Mouse (Mus musculus) 3134 (cell line): ENCODE measurements around the gene Wdr77.
A peak's percentile ranks its signal among the peaks of the same experiment; 100 is the strongest.
"Not testable (repeated sequence)": the region's sequence is repeated elsewhere in the genome, so short reads cannot be mapped to it uniquely, and the experiment has no call there.

ENCODE experiments used
- DNase-seq: peaks from one replicate; pipeline ENCODE4 v3.0.0-alpha.2; 2011; ENCODE audit warnings: low spot score; ENCODE audit not compliant: insufficient read length; ENCODE audit errors: extremely low read depth

Gene Wdr77

DNA sequence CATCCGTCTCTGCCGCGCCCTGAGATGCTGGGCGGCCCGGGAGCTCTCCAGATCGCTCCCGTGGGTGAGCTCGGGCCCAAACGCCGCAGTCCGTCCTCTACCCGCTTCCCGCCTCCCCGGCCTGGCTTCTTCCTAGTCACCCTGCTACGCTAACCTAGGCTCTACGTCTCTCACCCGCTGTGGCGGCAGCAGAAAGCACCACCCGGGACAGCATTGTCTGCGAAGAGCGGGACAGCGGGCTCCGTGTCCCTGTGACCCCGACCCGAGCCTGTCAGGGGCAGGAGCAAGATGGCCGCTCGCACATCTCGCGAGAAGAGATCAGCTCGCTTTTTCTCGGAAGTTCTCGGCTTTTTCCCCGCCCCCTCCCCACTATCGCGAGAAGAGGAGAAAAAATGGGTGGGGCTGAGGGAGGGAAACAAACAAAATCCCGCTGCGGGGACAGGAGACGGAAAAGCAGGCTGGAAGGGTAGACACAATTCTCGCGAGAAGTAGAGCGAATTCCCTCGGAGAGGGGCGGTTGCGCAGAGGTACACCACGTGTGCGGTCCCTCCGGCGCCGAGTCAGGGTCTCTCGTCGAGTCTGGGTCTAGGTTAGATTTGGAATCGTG is at the start of gene Wdr77:
Gene Wdr77 (plus strand): TSS at position 396 of the 607 bp plus-strand sequence.
- peak; percentile 94 for DNase-seq

DNA sequence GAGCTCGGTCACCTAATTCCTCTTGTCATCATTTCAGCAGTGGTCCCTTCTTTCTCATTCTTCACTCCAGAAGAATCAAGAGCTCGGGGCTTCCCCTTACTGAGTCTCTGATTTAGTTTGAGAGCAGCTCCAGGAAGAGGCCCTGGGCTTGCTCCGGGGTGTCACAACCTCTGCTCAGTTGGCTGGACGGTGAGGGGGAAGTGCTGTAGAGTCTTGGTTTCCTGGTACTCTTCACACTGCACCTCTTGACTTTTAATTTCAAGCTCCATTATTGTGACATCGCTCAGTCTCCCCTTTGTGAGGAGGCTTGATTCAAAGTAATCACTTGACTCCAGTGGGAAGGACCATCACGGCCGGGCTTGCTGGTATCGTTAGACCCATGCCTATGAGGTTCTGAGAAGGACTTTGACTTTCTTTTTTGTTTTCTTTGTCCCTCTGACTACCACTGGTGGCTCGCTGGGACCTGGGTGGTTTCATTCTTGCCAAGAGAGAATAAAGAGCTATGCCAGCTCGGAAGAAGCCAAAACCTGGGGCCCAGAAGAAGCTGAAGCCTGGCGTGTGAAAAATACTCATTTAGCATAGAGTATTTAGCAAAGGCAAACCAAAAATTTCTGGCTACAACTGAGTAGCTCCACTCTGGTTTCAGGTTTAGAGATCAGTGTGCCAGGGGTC is 48.5 kb upstream of the Wdr77 start:
- no peak for DNase-seq

- no peak for DNase-seq
Measured at GRCm38 (mm10) chr3:105912097-105912880, 46.9 kb upstream of the Wdr77 start.

DNA sequence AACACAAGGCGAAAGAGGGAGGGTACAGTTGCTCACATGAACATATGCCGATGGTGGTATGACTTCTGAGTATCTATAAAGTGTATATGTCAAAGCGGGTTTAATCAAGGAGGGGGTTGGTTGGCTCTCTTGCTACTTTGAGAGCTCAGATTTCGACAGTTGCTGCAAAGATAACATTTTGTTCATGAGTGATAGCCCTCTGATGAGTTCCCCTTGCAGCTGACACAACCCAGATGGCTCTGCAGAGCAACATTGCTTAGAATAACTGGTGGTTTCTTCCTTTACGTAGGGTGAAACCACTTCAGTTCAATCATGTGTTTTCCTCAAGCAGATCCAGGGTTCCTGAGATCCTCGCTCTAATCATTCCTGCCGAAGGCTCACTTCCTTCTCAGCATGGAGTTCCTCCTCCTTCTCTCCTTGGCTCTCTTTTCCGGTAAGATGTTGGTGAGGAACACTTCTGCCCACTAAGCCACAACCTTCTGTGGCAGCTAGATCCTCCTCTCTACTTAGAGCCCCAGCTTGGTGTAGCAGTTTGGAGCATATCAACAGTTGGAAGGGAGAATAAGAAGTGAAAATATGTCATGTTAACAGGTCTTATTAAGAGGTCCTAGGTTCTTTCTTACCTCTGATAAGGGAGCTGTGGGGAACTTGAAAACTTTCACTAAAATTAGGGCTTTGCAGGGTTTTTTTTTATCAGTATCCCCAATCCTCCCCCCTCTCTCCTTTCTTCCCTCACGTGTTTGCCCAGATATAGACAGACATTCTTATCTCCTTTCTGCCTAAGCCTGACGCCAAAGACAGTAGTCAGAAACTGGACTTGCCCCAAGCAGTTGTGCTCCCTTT is 45.1 kb upstream of the Wdr77 start:
- no peak for DNase-seq

DNA sequence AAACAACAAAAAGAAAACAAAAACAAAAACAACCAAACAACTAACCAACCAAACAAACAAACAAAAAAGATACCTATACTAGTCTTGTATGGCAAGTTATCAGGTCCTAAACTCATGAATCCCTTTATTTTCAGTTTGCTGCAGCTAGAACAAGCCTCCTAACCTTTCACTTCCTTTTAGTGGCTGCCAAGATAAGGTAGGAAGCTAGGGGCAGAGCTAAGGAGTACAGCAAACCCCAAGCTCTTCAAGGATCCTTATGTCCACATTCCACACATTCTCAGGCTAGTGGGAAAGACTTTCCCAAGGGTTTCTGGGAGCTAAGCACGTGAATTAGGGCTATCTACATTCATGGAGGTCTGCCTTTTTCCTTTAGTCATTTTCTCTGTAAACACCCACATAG is 43.9 kb upstream of the Wdr77 start:
- no peak for DNase-seq

- DNase-seq = not testable (repeated sequence)
Measured at GRCm38 (mm10) chr3:105916455-105916854, 42.7 kb upstream of the Wdr77 start.

GRCm38 (mm10) chr3:105917656-105918354 is 41.4 kb upstream of the Wdr77 start:
- DNase-seq = no peak

DNA sequence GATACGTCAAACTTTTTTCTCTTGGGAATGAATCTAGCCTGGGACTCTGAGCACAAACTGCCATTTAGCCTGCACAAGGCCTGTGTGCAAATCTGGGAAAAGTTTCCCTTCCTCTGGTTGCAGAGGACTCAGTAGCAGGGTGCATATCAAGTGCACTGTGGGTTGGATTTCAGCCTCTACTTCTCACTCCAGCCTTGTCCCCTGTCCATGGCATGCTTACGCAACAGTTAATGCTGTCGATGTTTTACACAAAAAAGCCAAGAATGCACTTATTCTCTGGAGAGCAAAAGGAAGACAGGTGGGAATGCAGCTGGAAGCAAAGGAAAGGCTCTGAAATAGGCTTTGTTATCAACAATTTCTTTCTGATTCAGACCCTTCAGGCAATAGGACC is 40.8 kb upstream of the Wdr77 start:
- DNase-seq = no peak

- DNase-seq = not testable (repeated sequence)
Measured at GRCm38 (mm10) chr3:105920743-105921142, 38.4 kb upstream of the Wdr77 start.

GRCm38 (mm10) chr3:105921959-105922358 is 37.2 kb upstream of the Wdr77 start:
- DNase-seq = no peak

DNA sequence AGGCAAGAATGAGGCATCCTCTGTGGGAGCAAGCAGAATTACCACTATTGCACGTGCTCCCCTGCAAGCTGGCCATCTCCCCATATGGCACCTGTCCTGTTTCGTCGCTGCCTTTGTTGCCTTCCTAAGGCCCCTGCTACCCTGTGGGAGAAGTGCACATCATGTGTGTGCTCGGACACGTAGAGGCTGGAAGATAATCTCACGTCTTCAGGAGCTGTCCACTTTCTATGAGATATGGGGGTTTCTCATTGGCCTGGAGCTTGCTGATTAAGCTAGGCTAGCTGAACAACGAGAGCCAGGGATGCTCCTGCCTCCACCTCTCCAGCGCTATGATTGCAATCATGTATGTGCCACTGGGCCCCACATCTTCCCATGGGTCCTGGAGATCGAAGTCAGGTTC is 34.6 kb upstream of the Wdr77 start:
- no peak for DNase-seq

DNA sequence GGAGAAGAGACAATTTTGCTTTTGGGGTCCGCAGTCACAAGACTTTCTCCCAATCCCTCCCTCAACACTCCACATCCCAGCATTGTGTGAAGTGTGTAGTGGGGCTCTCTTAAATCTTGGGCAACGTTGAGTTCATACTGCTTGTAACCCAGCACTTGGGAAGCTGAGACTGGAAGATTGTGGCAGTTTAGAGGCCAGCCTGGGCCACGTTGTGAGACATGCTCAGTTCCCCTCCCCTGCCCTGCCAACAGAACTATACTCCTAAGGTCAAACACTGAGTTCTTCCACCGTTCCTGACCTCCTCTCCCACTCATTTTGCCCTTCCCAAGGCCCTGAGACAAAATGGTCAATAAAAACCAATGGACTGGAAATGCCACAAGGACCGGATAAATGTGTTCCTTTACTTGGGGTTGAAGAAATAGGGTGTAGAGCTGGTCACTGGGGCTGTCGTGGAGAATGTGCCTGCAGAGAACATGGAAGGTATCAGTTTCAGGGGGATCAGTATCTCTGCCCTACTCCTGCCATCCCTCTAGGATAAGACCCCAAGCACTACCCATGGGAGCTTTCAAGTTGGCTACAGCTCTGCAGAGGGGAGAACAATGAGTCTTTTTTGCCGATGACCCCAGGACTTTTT is 31.5 kb upstream of the Wdr77 start:
- no peak for DNase-seq

GRCm38 (mm10) chr3:105928195-105928569 is 31.0 kb upstream of the Wdr77 start:
- no peak for DNase-seq

DNA sequence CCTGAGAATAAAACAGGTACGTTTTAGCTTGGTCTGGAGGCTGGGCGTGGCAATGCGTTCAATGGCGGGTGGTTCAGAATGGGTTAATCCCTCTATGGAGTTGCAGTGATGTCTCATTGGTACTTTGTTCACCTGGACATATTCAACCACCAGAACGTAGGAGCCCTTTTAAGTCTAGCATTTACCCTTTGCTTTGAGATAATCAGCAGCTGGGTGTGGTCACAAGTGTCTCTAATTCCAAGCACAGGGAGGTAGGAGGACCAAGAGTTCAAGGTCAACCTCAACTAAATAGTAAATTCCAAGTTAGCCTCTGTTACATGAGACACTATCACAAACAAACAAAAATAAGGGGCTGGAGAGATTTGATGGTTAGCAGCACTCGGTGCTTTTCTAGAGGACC is 30.4 kb upstream of the Wdr77 start:
- DNase-seq = no peak

GRCm38 (mm10) chr3:105929821-105930220 is 29.3 kb upstream of the Wdr77 start:
- no peak for DNase-seq

DNA sequence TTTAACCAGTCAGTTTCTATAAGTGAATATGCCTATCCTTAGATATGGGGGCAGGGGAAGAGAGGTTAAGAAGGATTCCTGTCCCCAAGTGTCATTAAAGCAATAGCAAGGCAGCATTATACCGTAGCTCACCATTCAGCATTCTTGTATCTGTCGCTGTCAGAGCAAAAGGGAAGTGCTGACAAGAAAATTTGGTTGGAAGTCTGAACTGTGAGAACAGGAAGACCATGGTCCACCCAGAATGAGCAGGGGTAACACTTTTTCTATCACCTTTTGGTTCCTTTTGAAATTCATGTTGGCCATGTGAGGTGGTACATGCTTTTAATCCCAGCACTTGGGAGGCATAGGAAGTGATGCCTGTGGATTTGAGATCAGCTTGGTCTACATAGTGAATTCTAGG is 28.1 kb upstream of the Wdr77 start:
- no peak for DNase-seq

DNA sequence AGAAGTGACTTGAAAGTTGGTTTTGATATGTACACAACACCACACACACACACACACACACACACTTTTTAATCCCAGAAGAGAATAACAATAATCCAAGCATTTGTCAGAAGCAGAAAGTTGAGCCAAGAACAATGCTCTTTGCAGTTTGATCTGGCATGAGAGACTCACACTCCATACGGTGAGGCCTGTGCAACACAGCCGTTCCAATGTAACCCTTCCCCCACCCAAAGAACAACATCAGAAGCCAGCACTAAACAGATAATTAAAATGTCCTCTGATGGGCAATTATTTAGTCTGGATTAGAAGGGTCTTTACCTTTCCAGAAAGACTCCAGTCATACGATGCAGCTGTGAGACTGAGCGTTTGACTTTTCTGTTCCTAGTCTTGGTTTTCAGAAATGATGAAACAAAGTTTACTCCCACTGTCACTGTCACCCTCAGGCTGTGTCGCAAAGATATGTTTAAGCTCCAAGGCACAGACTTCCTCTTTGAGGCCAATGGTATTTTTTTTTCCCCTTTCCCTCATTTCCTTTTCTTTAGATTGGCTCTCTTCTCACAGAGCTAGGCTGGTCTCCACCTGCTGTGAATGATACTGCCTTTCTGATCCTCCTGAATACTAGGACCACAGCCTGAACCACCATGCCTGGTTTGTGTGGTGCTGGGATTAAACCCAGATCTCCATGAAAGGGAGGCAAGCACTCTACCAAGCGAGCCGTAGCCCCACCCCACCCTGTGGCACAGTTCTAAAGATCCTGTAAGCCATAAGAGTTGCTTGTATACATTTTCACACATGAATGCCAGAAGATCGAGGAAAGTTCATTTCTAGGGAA is 26.7 kb upstream of the Wdr77 start, which contains the start of gene I830077J02Rik:
Gene I830077J02Rik (minus strand): TSS at position 425 of the 832 bp plus-strand sequence.
- DNase-seq = no peak

GRCm38 (mm10) chr3:105933926-105934325 is 25.2 kb upstream of the Wdr77 start:
- DNase-seq = no peak

GRCm38 (mm10) chr3:105935033-105935432 is 24.1 kb upstream of the Wdr77 start:
- no peak for DNase-seq
